21 mouse cellular contexts compared by ENCODE assay signal in the genomic region with DNA sequence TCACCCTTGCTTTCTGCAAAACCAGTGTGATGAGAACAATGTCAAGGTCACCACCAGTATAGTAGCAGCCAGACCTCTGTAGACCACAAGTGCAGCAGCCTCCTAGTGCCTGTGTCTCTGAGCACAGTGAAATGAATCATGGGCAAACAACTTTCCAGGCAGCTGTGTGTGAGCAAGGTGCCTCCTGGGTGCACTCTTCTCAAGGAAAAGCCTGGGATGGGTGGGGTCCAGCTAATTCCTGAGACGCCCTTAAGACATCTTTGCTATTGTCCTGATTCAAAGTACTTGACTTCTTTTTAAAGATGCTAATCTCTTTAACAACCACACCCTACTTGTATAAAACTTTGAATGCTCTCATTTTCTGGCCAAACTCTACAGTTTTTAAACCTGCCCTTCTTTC.
A peak's percentile ranks its signal among the peaks of the same experiment; 100 is the strongest.
DNase-seq lines count a peak whose midpoint lies in the region; ATAC-seq and TF ChIP-seq lines count a peak whose summit lies in the region.
"Had no signal": no experiment of that assay in that cellular context is flagged by ENCODE, and none has a peak within 500 bp of the region (broad histone marks: within the 10 kb centered on the region; RNA-seq: fewer than 3 reads in every experiment).

No protein-coding gene starts in this region.

- no peaks in the 10 kb centered on the region for H3K4me1 ChIP-seq in heart, adult 2 months (ENCODE audit: control insufficient read depth, insufficient read depth, low read length)
- peaks cover 3% of the 10 kb centered on the region; the same call in 1 of the 2 replicates for H3K4me1 ChIP-seq in heart, embryonic 11.5 days (ENCODE audit: control insufficient read depth, insufficient read depth, low read length)
- H3K4me1 ChIP-seq in E14TG2a.4 (replicated peaks; ENCODE audit: low read depth, low read length) = peaks cover 88% of the 10 kb centered on the region
- H3K4me1 ChIP-seq: forebrain, embryonic 15.5 days; heart, embryonic 15.5 days had no signal

- H3K9me3 ChIP-seq in heart, embryonic 11.5 days (replicated peaks; ENCODE audit: control insufficient read depth, low read length) = no peaks in the 10 kb centered on the region
- peaks cover 23% of the 10 kb centered on the region for H3K9me3 ChIP-seq in E14TG2a.4 (ENCODE audit: low read length)
- H3K9me3 ChIP-seq: forebrain, embryonic 15.5 days; heart, embryonic 15.5 days; intestine, embryonic 15.5 days had no signal

- no peak for TF ChIP-seq EP300 in heart, adult 2 months (IDR thresholded peaks at IDR 0.05; ENCODE audit: insufficient read depth, low read depth, low read length)

- no peak overlapping the region for H3K27ac ChIP-seq in heart, adult 2 months
- no peak overlapping the region for H3K27ac ChIP-seq in heart, embryonic 11.5 days (ENCODE audit: low read depth, low read length)
- H3K27ac ChIP-seq: embryonic facial prominence, embryonic 12.5 days; forebrain, embryonic 15.5 days; heart, embryonic 10.5 days; heart, embryonic 15.5 days; hindbrain, embryonic 10.5 days; hindbrain, embryonic 14.5 days; intestine, embryonic 15.5 days had no signal

- no peaks in the 10 kb centered on the region for H3K79me2 ChIP-seq in heart, adult 2 months (replicated peaks; ENCODE audit: control insufficient read depth, insufficient read depth, low read length)

- WGBS in heart, adult 2 months = 59% methylated on average over 1 of the region's 1 CpGs
- WGBS in heart, embryonic 11.5 days (ENCODE audit: insufficient replicate concordance) = 76% methylated on average over 1 of the region's 1 CpGs

- DNase-seq in heart, adult 2 months = no peak
- DNase-seq in R1 (ENCODE audit: low read depth, low spot score) = peak; percentile 100
- DNase-seq in cerebellum, postnatal 14 days = no peak
- no peak for DNase-seq in cerebellum, adult 18-20 months
- DNase-seq: adrenal gland, postnatal 10 days; cerebellum, adult 11-12 months; cerebellum, adult 9-11 months; gastrocnemius, postnatal 36 days; heart, postnatal 14 days; kidney, adult 18-20 months had no signal

- peak; percentile 28; the same call in 1 of the 2 replicates for TF ChIP-seq CTCF in heart, adult 2 months (IDR thresholded peaks at IDR 0.05)
- no peak for TF ChIP-seq CTCF in E14TG2a.4 (conservative IDR thresholded peaks at IDR 0.05; ENCODE audit: low read length)

- no peak overlapping the region for H3K9ac ChIP-seq in heart, adult 2 months (ENCODE audit: low read depth, low read length)
- H3K9ac ChIP-seq in heart, embryonic 11.5 days (ENCODE audit: low read depth, low read length) = no peak overlapping the region
- H3K9ac ChIP-seq: embryonic facial prominence, embryonic 12.5 days; forebrain, embryonic 15.5 days; heart, embryonic 15.5 days; hindbrain, embryonic 14.5 days; intestine, embryonic 15.5 days had no signal

- no peak for TF ChIP-seq POLR2A in heart, adult 2 months (IDR thresholded peaks at IDR 0.05; ENCODE audit: insufficient read depth, low read depth, low read length)

- no peak overlapping the region for H3K4me2 ChIP-seq in heart, embryonic 11.5 days
- H3K4me2 ChIP-seq: embryonic facial prominence, embryonic 12.5 days; forebrain, embryonic 15.5 days; heart, embryonic 15.5 days; hindbrain, embryonic 14.5 days; intestine, embryonic 15.5 days had no signal

- H3K27me3 ChIP-seq in heart, adult 2 months (ENCODE audit: control insufficient read depth, insufficient read depth, low read length) = no peaks in the 10 kb centered on the region
- no peaks in the 10 kb centered on the region for H3K27me3 ChIP-seq in heart, embryonic 11.5 days (ENCODE audit: control insufficient read depth, insufficient read depth, low read length)
- no peaks in the 10 kb centered on the region for H3K27me3 ChIP-seq in E14TG2a.4 (ENCODE audit: insufficient read depth, low read length)
- H3K27me3 ChIP-seq: embryonic facial prominence, embryonic 12.5 days; forebrain, embryonic 15.5 days; heart, embryonic 15.5 days; intestine, embryonic 15.5 days; Patski had no signal

- H3K36me3 ChIP-seq in heart, adult 2 months (ENCODE audit: control insufficient read depth, insufficient read depth, low read length) = no peaks in the 10 kb centered on the region
- no peaks in the 10 kb centered on the region for H3K36me3 ChIP-seq in heart, embryonic 11.5 days (ENCODE audit: control insufficient read depth, insufficient read depth, low read length)
- H3K36me3 ChIP-seq in E14TG2a.4 (ENCODE audit: insufficient read depth, low read length) = no peaks in the 10 kb centered on the region
- H3K36me3 ChIP-seq: embryonic facial prominence, embryonic 12.5 days; forebrain, embryonic 15.5 days; heart, embryonic 10.5 days; heart, embryonic 15.5 days; hindbrain, embryonic 10.5 days; intestine, embryonic 15.5 days had no signal

- no peak overlapping the region for H3K4me3 ChIP-seq in heart, adult 2 months
- no peak overlapping the region for H3K4me3 ChIP-seq in heart, embryonic 11.5 days (ENCODE audit: low read depth, low read length)
- 0 out of 2 replicates have a peak overlapping the region, but pooled peaks have one; percentile 21 for H3K4me3 ChIP-seq in E14TG2a.4 (replicated peaks; ENCODE audit: low read length)
- H3K4me3 ChIP-seq: embryonic facial prominence, embryonic 12.5 days; forebrain, embryonic 15.5 days; heart, embryonic 10.5 days; heart, embryonic 15.5 days; hindbrain, embryonic 10.5 days; intestine, embryonic 15.5 days had no signal

- ATAC-seq in heart, embryonic 11.5 days (replicated peaks; ENCODE audit: insufficient number of reproducible peaks, low FRiP score, low TSS enrichment) = no peak
- ATAC-seq in cerebellum, adult (ENCODE audit: insufficient number of reproducible peaks, low FRiP score, low TSS enrichment) = no peak
- ATAC-seq: forebrain, embryonic 15.5 days; intestine, embryonic 15.5 days; Patski had no signal

- intact Hi-C loops in heart, adult 2 months (cut with DNase I) = no loop called here
